Mouse (Mus musculus): ENCODE data around the gene Wdtc1.
A peak's percentile ranks its signal among the peaks of the same experiment; 100 is the strongest.

Wdtc1 gene

DNA sequence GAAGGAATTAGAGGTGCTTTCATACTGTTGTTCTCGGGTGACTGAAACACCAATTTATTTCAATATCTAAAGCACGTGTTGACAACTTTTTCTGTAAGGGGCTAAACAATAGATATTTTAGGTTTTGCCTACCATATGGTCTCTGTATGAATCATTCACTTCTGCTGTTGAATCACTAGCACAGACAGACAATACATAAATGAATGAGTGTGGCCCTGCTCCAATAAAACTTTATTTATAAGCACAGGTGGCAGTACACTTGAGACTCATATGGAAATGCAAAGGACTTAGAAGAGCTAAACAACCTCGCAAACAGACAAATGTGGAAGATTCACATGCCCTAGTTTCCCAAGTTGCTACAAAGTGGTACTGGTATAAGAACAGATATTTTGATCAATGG is 33.6 kb downstream of the Wdtc1 start:
- DNase-seq (ENCODE audit: low spot score): no peak

DNA sequence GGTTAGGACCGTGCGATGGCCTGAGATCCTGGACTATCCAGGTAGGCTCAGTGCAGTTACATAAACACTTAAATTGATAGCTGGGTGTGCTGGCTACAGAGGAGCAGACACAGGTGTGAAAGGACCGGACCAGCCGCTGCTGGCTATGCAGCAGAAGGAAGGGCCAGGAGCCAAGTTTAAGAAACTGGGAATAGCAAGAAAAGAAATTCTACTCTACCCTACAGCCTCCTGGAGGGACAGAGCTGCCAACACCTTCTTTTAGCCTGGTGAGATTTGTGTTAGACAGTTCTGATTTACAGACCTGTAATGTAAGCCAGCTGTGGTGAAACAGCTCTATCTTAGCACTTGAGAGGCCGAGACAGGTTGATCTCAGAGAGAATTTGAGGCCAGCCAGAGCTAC is 37.3 kb downstream of the Wdtc1 start:
- DNase-seq (ENCODE audit: low spot score): no peak

DNA sequence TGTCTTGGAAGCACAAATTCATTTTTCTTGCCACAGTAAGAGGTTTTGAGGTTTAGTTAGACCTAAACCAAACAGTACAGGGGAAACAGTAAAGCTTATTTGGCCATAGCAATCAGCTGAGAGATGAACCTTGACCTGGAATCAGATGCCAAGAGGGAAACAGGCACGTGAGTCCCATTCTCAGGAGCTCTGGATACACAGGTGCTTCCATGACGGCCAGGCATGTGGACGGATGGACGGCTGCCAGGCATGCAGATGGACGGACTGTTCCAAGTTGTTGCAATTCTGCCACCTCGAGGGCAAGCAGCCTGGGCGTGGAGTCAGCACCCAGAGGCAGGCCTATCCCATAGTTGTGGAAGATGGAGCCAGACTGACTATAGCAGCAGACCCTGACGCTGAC is 38.4 kb downstream of the Wdtc1 start:
- no peak for DNase-seq (ENCODE audit: low spot score)

DNA sequence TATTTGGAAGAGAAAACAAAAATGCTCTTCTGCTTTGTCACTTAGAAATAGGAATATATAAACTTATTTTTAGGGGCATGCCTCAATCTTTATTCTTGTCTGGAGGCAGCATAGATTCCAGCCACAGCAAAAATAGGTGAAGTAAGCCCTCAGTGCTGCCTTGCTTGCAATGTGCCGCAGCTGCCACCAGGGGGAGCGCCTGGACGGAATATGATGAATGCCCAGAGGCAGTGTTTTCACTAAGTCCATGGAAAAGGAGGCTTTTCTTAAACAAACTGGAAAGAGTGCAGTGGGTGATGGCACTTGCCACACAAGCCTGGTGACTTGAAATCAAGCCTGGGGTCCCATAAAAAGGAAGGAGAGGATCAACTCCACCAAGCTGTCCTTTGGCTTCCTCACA is 43.3 kb downstream of the Wdtc1 start:
- DNase-seq (ENCODE audit: low spot score): peak; percentile 78

DNA sequence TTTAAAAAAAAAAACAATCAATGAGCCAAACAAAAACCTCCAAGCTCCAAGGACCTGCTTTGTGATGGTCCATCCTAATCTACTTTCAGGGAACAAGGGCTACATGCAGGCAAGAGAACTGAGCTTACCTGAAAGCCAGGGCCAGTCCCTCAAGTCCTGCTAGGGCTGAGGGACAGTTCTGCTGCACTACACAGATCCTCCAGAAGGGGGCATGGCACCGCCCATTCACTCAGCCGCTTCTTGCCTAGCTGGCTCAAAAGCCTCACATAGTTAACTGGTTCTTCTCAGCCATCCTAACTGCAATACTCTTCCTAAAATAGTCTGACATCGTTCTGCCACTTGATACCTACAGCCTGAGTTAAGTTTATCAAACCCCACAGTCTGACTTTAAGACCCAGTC is 46.0 kb downstream of the Wdtc1 start:
- DNase-seq (ENCODE audit: low spot score): peak; percentile 40

DNA sequence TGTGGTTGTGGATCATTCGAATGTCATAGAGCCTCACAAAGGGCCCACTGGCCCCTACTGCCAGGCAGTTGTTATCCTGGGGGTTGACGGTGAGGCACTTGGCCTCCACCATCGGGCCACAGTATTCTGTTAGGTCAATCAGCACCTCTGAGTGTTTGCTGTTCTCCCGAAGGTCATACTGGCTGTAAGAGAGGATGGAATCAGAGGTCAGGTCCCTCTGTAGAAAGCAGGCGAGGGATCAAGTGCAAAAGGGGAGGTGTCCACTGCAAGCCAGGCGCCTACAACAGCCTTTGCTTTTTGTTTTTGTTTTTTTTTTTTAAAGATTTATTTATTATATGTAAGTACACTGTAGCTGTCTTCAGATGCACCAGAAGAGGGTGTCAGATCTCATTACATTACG is 47.5 kb downstream of the Wdtc1 start:
- DNase-seq (ENCODE audit: low spot score): no peak

DNA sequence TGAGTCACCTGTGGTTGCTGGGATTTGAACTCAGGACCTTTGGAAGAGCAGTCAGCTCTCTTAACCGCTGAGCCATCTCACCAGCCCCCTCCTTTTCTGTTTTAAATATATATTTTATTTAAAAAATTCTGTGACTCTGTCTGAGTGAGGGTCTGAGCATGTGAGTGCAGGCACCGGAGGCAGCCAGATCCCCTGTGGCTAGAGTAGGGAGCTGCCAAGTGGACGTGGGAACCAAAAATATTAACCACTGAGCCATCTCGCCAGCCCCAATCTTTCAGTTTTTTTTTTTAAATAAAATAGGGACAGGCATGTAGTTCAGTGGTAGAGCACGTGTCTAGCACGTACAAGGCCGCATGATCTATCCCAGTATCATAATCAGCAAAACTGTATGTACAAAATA is 48.5 kb downstream of the Wdtc1 start:
- no peak for DNase-seq (ENCODE audit: low spot score)

DNA sequence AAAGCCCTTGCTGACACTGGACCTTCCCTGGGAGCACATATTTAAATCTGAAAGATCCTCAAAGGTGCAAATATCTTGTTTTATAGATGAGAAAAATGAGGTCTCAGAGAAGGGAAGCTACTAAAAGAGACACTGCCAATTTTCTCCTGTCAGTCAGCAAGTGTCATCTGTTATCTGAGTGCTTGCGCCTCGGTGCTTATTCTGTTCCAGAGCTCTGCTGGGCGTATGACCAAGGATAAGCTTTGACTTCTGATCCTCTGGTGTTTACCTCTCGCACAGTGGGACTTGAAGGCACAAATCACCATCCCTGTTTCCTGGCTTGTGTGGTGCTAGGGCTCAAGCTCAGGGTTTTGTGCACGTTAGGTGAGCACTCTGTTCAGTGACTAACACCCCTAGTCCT is 50.6 kb downstream of the Wdtc1 start:
- no peak for DNase-seq (ENCODE audit: low spot score)

DNA sequence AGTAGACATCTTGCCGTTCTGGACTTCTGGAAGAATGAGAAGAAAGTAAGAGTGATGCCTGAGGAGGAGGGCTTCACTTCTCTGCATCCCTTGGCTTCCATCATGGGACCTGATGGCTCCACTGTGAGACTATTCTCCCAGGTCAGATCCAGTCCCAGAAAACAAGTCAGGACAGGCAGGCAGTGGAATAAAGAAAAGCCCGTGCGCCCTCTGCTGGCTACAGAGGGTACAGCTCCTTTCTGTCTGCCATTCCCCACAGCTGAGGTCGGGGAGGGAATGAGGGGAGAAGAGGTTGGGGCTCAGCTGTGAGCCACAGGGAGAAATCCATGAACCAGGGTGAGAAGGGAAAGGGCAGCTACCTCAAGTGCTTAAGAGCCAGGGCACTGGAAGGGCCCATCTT is 51.5 kb downstream of the Wdtc1 start:
- DNase-seq (ENCODE audit: low spot score): peak; percentile 60

DNA sequence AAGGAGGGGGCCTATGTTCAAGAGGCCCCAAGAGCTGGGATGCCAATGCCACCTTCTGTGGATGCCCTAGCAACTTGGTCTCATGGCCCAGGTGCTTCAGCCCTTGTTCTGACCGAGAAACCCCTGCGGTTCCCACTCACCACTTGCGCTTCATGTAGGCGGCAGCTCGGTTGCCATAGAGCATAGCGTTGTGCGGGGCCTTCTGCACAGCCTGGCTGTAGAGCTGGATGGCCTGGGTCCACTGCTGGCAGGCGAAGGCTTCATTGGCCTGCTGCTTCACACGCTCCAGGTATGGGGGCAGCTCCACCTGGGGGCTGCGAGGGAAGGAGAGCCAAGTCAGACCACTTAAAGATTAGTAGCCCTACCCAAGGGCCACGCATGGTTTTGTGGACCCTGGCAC is 52.9 kb downstream of the Wdtc1 start:
- DNase-seq (ENCODE audit: low spot score): no peak

DNA sequence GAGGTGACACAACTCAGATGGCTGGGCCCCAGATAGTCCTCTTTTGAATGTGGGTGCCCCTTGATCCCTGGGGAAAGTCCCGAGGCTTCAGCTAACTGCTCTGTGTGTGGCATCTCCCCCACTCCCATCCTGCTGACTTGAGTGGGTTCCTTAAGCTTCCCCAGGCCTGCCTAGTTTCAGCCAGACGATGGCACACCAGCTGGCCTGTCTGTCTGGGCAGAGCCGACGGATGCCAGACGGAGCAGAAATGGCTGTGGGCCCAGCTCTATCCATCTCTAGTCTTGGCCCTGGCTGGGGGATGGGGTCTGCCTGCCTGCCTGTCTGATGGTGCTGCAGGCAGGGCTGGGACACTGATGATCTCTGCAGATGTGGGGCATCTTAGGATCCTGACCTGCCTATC is 53.6 kb downstream of the Wdtc1 start:
- no peak for DNase-seq (ENCODE audit: low spot score)

DNA sequence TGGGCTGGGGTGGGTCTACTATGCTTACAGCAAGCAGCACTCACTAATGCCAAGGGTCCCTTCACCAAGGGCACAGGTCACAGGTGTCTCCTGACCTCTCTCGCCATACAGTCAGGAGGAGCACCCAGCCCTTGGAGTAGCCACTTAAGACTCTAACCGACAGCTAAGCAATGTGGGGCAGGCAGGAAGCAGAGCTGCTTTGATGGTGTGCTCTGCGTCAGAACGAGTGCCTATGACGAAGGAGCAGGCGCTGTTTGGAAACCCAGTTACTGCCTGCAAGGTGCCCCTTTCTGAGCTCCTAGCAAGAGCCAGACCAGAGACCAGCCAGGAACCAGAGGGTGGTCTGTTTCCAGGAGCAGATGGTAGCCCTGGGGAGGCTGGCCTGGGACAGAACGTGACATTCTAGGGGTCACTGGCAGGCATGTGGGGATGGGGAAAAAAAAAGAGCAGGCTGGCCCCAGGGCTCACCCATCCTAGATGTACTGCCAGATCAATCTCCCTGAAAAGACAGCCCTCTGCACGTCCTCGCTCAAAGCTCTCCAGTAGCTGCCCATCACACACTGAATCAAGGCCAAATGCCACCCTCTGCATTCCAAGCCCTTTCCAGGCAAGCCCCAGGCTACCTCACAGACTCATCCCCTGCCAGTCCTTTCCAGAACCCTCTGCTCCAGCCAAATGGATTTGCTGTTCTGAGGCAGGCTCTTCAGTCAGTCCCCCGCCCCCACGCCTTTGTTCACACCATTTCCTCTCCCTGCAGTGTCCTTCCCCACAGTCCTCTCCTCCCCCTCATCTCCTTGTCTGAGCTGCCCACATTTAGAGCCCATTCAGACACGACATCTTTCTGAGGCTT is 54.5 kb downstream of the Wdtc1 start:
- no peak for DNase-seq (ENCODE audit: low spot score)

DNA sequence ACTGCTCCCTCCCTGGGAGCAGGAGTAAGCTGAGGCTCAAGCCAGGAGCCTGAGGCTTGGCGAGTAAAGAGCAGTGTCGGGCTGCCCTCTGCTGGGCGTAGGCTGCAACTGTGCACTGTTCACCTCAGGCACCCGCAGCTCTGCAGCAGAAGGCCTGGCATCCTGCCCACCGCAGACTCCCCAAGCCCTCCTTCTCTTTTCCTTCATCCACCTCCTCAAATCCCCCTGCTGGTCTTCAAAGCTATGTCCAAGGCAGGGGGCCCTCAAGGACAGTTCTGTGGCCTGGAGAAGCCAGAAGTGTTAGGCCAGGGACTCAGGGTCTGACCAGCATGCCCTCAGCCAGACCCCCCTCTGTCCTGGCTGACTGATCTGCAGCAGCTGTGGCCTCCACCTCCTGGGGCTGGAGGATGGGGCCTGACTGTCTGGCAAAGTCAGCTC is 55.5 kb downstream of the Wdtc1 start:
- peak; percentile 50 for DNase-seq (ENCODE audit: low spot score)

DNA sequence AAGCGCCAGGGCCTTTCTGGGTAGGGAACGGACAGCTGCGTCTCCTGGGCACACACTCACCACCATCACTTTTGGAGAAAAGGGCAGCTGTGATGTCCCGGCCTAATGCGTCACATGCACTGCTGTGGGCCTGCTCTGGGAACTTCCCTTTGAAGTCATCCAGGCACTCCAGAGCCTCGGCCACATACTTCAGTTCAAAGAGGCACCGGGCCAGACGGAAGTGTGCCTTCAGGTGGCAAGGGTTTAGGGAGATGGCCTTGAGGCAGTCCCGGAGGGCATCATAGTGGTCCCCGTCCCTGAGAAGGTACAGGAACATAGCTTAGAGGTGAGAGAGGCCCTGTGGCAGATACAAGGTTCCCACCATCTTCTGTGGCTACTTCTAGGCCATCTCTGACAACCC is 55.9 kb downstream of the Wdtc1 start:
- no peak for DNase-seq (ENCODE audit: low spot score)

DNA sequence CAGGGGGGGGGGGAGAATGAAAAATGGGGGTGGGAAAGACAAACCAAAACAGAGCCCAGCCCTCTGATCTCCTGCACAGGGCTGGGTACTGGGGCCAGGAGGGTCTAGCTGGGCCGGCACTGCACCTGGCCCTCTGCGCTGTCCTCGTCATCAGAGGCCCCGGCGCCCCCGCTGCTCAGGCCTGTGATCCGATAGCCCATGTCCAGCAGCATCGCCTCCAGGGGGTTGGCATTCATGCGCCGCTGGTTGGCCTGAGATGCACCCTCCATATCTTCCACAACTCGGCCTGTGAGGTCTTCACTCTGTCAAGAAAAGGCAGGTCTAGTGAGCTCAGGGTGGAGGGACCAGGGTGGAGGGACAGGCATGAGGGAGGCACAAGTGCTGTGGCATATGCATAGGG is 59.2 kb downstream of the Wdtc1 start:
- DNase-seq (ENCODE audit: low spot score): no peak

DNA sequence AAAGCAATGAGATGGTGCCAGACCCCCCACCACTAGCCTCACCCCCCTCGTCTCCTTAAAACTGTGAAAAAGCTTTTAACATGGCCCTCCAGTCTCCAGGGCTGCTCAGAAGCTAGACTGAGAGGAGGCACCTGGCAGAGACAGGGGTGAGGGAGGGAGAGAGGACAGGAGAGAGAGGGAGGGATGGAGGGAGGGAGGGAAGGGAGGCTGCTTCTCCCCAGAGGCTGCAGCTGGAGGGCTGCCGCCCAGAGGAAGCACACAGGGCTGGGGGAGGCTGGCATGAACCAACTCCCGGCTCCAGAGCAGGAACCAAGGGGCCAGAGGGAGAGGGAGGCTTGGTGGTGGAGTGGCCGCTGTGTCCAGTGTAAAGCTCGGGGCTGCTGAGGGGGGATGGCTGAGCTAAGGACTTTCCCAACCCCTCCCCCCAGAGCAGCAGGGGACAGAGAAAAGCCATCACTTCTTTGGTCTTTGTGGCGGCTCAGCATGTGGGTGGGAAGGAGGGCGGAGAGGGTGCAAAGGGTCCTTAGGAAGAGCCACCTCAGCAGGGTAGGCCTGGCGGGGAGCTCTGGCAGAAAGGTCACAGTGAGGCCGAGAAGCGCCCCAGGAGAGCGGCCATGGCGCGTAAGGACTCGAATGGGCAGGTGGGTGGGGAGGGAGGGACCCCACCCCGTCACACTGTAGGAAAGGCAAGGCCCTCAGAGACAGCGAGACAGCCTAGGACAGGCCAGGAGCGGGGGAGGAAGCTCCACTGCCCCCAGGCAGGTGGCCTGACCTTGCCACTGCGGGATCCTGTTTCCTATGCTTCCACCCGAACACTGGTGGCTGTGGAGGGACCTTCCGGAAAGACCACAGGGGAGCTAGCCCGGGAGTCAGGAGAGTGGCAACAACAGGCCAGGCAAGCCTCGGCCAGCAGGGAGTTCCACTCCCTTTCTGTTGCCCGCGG is 60.1 kb downstream of the Wdtc1 start:
- DNase-seq (ENCODE audit: low spot score): no peak

DNA sequence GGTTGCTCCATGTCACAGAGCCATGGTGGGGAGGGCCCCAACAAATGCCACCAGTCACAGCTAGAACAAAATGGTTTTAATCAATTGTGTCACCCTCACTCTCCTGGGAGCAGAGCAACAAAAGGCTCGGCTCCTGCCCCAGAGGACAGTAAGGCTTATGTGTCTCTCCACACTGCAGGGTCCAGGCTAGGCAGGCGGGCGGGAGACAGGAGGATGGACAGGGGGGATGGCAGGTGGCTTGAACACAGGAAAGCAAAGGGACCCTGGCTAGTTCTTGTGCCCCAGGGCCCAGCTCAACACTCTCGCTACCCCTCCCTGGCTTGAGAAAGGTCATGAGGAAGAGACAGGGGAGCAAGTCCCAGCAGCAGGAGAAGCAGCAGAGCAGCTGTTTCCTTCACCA is 60.9 kb downstream of the Wdtc1 start:
- DNase-seq (ENCODE audit: low spot score): no peak

DNA sequence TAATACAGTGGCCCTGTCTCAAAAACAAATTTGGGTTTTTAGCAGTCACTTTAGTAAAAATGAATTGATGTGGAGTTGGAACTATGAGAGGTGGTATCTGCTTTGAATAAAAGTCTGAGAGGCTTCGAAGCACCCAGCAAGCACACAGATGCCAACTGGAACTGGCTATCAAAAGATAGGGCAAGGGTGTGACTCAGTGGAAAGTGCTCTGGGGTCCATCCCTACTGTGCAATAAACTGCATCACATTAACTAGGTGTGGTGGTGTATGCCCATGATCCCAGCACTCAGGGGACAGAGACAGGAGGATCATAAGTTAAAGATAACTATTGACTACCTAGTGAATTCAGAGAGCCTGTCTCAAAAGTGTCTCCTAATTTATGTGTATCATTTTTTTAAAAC is 62.0 kb downstream of the Wdtc1 start:
- DNase-seq (ENCODE audit: low spot score): no peak

DNA sequence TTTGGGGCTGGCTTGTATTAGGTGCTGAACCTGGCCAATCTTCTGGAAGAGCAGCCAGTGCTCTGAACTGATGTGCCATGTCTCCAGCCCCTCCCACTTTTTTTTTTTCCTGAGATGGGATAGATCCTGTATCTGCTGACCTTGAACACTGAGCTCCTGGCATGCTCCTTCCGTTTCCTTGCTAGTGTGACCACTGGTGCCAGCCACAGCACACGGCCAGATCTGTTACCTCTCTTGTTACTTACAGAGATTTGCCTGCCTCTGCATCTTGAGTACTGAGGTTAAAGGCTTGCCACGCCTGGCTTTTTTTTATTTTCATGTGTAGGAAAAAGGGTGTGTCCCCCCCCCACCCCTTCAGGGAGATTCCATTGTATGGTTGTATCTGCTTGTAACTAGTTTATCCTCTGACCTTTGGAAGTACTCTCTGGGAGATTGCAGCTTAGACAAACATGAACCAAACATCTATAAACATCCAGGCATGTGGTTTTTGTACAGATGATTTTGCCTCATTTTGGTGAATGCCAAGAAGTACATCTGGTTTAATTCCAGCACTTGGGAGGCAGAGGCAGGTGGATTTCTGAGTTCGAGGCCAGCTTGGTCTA is 66.7 kb downstream of the Wdtc1 start:
- no peak for DNase-seq (ENCODE audit: low spot score)

DNA sequence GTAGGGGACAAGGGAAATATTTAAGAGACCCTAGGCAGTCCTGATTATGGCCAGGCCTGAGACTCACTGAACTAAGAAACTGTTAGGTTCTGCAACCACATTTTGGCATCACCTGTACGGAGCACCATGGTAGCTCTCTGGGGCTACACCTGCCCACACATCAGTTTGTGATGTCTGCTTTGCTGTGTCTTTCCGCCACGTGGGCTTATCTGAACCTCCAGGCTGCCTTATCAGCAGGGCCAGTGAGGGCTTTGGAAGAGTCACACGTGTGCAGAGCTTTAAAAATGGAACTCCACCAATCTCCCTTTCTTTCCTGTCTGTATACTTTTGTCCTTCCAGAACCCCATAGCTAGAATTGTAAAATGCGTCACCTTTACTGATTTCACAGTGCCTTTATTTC is 67.3 kb downstream of the Wdtc1 start:
- DNase-seq (ENCODE audit: low spot score): peak; percentile 78

DNA sequence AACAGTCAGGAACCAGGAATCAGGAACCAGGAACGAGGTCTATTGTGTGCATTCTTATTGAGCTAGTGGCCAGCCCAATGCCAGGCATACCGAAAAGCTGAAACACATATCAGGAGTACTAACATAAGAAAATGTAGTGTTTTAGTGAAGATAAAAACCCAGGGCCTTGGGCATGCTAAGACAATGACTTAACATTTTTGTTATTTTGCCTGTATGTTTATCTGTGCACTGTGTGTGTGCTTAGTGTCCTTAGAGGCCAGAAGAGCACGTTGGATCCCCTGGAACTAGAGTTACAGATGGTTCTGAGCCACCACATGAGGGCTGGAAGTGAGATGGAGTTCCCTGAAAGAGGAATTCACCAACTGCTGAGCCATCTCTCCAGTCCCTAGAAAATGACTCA is 68.0 kb downstream of the Wdtc1 start:
- no peak for DNase-seq (ENCODE audit: low spot score)

DNA sequence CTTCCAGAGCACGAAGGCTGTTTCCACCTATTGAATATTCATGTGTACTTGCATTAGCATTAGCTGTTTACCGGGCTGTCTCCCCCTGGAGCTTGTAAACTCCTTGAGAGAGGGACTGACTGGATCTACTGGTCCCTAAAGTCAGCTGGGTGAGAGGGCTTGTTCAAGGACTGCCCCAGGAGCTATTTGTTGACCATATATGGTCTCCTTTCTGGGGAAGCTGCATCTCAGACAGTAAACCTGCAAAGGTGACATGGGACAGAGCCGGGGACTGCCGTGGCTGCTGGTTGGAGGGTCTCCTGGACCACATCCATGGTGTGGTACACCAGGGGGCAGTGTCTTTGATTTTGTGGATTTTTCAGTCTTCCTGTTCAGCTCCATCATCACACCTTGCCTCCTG is 70.6 kb downstream of the Wdtc1 start:
- DNase-seq (ENCODE audit: low spot score): no peak

DNA sequence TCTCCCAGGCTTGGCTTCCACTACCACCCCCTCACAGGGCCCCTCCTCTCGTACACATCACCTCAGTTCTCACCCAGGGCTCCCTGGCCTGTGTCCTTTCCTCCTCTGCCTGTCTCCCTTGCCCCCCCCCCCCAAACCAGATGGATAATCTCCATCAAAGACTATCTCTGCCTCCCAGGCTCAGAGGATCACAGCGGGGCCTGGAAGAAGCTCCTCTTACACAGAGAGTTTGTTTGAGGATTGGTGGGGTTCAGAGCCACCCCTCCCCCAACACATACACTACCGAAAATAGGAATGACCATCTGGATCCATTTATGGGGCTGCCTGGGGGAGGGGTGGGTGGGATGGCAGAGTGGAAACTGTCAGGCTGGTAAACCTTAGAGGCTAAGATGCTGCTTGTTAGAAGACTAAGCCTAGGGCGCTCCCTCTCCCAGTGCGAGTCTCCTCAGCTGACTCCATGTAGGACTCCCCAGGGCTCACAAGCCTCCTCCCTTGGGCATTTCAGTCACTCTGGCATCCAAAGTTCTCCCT is 71.3 kb downstream of the Wdtc1 start:
- DNase-seq (ENCODE audit: low spot score): no peak
